Mouse (Mus musculus) mouse embryonic stem cell (cell line): ENCODE measurements around the gene Iscu.

Source experiments
- in situ Hi-C, 2 experiments: fragments of 300-500 bp; cut with MboI; formaldehyde crosslinking; loops; 1 replicate in 1 of 2; 3 replicates in 1 of 2; pipeline ENCODE4 v1.14.3; 2019 to 2020; ENCODE audit warnings: low sequenced_read_pairs in 2 of 2, low pct_unique_long_range_greater_than_20kb in 1 of 2, mixed read lengths in 1 of 2; ENCODE audit not compliant: unreplicated experiment in 1 of 2

Gene Iscu

DNA sequence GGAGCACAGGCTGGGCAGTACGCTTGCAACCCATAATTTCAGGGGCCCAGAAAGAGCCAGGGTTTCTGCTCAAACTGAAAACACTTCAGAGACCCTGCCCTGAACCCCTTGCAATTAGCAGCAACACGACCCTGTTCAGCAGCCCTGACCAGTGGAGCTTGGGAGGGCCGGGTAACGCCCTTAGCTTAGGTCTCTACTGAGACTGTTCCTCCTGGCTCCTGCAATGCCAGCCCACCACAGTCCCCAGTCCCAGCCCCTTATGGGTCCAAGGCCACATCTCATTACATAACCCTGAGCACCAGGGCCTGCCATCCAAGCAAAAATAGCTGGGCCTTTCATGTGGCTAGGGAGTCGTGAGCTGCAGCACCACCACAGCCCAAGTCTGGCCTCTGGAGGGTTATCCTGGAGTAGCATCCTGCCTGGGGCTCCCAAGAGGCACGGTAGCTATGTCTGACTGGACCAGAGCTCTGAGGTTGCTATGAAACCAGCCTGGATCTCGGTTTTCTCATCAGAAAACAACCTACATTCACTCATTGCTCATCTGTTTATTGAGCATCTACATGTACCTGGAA lies 31.9 kb downstream of the Iscu start:
- in situ Hi-C loops: no loop called here

DNA sequence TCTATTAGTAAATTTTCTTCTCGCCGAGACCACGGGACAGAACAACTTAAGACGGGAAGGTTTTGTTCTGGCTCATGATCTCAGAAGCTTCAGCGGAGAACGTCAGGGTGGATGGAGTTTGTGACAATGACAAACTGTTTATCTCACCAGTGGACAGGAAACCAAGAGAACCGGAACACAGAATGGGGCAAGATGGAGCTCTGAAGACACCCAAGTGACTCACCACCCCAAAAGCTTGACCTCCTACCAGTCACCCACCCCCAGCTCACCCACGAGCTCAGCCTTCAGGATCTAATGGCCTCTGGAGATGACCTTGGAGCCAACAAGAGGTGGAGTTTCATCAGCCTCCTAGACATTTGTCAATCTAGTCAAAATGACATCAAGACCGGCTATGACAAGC lies 32.8 kb downstream of the Iscu start:
- in situ Hi-C loops: no loop called here

DNA sequence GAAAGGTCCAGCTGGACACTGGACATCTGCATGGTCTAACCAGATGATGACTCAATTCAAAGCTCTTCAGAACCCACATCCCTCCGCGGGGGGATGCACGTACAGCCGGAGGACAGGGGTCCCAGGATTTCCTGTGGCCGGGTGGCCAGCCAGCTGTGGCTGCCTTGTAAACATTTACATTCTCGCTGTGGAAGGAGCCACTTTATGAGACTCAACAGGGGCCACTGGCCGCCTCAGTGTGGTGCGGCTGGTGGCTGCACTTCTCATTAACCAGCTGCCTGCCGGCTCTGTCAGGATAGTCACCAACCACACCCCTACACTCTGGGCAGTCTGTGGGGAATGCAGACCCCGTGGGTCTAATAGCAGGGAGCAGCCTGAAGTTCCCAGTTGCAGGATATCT lies 33.9 kb downstream of the Iscu start:
- in situ Hi-C loops: no loop called here

DNA sequence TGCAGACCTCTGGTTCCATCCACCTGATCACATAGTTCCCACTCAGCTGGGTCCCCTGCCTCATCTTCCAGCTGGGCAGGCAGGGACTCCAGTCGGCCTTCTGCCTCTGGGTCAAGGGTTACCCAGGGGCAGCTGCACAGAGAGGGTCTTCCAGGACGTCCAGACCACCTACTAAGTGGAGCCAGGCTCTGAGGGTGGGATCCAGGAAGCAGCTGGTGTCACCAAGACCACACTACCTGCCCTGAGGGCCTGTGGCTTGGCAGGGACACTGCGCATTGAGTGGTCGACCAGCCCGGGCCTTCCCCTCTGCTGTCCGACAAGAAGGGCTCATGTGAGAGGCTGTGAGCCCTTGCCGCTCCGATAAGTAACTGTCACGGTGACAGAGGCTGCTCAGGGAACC lies 35.2 kb downstream of the Iscu start:
- in situ Hi-C loops: no loop called here

DNA sequence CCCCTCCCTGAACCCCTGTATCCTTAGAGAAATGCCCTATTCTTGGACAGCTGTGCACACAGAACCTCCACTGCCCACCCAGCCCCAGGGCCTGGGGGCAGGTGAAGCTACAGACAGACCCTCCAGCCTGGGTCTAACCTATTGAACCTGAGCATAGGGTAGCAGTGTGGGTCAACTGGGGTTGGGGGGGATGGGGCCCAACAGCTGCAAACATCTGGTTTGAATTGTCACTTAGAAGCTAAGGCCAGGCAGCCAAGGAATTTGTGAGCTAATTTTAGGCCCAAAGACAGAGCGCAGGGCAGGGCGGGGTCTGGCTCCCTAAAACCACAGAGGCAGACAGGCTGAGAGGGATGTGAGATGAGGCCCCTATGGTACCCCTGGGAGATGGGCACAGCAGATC lies 35.6 kb downstream of the Iscu start:
- in situ Hi-C loops: no loop called here

DNA sequence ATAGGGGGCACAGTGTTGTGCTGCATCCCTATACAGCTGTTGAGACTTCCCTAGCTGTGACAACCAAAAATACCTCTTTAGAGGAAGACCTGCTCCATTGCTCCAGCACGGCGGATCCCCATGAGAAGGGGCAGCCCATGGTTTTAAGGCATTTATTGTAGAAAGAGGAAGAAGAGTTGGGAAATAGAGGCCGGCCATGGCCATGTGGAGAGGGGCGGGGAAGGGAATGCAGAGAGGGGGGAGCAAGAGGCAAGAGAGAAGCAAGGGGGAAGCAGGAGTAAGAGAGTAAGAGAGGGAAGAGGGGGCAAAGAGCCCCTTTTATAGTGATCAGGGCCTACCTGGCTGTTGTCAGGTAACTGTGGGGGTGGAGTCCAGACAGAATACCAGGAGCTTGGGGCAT lies 37.6 kb downstream of the Iscu start:
- in situ Hi-C loops: loop anchor here (5.0 to 10.0 kb wide), 2 partner anchors 33 to 75 kb away; partner anchors contain the start of gene Ficd (in 1 of the 2)

DNA sequence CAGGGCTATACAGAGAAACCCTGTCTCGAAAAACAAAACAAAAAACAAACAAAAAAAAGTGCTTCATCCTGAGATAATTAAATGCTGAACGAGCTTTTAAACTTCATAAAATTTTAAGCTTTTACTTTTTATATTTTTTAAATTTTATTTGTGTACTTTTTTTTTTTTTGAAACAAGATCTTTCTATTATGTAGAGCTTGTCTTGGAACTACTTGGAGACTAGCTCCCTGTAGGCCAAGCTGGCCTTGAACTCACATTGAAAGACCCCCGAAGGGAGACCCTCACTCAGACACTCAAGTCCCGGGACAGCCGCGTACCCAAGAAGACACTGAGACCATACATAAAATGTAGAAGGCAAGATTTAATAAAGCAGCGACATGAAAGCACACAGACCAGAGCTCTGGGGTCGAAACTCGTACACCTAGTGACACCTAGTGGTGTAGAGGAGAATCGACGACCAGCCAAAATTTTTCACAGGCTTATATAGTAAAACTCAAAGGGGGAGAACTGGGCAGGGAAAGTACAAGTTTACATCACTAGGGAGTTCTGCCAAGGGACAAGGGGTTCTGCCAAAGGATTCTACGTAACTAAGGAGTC lies 39.4 kb downstream of the Iscu start:
- in situ Hi-C loops: loop anchor here (5.0 to 10.0 kb wide), 2 partner anchors 35 to 77 kb away; partner anchors contain the start of gene Ficd (in 1 of the 2)

DNA sequence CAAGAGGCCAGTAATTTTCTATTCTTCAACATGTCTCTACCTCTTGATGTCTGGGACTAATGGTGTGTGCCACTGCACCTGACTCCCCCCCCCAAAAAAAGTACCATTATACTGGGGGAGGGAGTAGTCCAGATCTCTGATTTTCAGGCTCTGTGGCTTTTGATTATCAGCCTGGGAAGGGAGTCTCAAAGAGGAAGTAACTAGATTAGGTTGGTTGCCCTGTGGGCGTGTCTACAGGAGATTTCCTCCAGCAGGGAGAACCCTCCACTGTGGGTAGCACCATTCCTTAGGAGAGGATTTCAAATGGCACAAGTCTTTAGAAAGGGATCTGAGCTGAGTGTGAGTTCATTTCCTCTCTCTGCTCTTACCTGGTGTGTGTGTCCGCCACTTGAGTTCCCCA lies 40.1 kb downstream of the Iscu start:
- in situ Hi-C loops: loop anchor here (5.0 to 10.0 kb wide), 2 partner anchors 35 to 78 kb away; partner anchors contain the start of gene Ficd (in 1 of the 2)

DNA sequence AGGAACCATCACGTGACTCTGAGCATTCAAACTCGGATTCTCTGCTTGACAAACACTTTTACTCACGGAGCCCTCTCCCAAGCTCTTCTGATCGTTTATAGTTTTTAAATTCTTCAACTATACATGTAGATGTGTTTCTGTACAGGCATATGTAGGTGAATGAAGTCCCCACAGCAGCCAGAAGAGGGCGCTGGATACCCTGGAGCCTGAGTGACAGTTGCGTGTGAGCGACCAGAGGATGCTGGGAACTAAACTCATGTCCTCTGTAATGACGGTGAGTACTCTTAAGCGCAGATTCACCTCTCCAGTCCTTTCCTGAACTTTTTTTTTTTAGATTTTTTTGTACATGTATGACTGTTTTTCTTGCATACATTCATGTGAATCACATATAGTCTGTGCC lies 41.1 kb downstream of the Iscu start:
- in situ Hi-C loops: loop anchor here (5.0 to 10.0 kb wide), 2 partner anchors 36 to 79 kb away; partner anchors contain the start of gene Ficd (in 1 of the 2)

DNA sequence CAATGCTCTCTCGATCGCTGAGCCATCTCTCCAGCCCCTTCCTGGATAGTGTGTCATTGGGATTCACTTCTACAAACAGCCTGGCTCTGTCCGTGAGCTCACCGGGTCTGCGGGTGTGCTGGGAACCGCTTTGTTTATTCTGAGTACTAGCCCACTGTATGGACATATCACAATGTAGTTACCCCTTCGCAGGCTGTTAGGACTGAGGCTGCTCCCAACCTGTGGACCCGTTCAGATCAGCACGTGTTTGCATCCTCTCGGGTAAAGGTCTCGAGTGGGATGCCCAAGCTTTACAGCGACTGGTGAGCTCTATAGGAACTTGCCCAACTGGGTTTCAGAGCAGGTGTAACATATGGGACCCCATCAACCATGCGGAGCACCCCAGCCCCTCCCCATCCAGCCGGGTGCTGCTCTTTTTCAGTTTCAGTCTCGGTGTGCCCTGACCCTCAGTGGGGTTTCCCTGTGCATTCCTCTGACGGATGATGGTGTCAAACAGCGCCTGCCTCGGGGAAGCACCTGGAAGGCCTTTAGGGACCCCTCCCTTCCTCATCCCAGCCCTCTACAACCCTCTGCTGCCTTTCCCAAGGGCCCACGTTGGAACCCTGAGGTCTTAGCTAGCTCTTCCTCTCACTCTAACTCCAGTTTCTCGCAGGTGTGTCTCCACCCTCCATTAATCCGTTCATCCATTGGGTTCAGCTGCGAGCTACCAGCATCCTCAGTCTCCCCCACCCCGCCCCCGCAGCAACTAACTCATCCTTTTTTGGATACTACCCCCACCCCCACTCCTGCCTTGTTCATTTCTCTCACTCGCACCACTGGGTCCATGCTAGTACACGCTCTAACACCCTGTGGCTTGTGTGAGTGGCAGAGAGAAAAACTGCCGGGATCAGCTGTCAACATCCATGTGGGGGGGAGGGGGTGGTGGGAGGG lies 41.8 kb downstream of the Iscu start:
- in situ Hi-C loops: loop anchor here (5.0 to 10.0 kb wide), 2 partner anchors 37 to 80 kb away; partner anchors contain the start of gene Ficd (in 1 of the 2)

DNA sequence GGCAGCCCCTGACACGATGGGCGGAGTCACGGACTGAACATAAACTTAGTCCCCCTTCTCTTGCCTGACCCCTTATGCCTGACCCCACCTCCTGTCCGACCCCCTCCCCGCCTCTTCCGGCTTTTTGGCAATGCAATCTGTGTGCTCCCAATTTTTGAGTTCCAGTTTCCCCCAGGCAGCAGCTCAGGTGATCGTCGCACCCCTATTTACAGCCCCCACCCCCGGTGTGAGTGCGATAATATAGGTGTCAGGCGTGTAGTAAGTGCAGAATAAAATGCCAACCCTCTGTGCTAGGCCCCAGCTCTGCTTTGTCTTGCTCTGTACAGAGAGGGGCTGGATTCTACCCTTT lies 42.5 kb downstream of the Iscu start:
- in situ Hi-C loops: loop anchor here in 1 of 2 experiments (10.0 kb wide), 1 partner anchor 80 kb away; the partner anchor contains the start of gene Ficd

DNA sequence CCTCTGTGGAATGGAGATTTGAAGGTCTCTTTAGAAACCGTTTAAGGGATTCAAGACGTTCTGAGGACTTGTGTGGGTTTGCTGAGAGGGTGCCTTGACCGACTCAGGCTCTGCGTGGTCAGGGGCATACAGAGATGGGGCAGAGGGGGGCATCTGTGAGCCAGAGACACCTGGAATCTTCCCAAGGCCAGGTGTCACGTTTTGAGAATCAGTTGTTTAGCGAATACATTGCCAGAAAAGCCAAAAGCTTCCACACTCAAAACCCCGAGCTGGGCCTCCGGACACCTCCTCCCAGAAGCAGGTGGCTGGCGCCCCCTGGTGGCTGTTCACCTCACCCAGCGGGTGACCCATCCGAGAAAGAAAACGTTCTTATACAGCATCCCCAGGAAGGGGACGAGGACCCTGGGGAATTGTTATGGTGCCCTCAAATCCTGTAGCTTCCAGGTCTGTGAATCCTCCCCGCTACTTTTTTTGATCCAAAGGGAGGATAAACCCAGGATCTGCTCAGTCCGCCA lies 43.1 kb downstream of the Iscu start:
- in situ Hi-C loops: loop anchor here in 1 of 2 experiments (10.0 kb wide), 1 partner anchor 81 kb away; the partner anchor contains the start of gene Ficd

DNA sequence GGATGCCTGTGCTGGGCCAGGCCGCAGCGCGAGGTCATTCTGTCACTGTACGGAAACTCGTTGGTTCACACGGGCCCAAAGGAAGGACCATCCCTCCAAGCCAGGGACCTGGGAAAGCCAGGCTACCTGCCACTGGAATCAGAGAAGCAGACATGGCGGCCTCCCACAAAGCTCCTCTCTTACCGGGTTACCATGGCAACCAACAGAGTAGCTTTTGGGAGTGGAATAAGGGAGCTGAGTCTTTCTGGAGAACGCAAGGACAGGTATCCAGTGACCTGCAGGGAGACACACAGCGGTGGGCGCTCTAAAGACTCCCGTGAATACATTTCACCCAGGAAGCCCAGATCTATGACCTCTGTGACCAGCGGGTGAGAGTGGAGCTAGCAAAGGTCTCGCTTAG lies 46.0 kb downstream of the Iscu start:
- in situ Hi-C loops: loop anchor here in 1 of 2 experiments (10.0 kb wide), 1 partner anchor 84 kb away; the partner anchor contains the start of gene Ficd

DNA sequence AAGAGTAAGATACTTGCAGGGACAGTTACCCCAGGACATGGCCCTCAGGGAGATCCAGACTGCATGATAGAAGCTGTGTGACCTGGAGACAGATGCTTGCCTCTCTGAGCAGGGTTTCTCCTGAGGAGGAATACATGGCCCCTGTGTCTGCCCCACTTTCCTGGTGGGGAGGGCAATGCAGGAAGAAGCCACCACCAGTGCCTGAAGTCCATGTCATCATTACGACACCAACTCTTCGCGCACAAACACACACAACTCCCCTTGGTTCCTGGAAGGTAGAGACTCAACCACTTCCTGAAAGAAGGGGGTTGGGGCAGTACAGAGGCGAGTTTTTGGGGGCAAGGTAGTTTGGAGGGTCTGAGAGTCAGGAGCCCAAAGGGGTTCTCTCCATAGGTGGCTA lies 51.7 kb downstream of the Iscu start:
- in situ Hi-C loops: no loop called here

DNA sequence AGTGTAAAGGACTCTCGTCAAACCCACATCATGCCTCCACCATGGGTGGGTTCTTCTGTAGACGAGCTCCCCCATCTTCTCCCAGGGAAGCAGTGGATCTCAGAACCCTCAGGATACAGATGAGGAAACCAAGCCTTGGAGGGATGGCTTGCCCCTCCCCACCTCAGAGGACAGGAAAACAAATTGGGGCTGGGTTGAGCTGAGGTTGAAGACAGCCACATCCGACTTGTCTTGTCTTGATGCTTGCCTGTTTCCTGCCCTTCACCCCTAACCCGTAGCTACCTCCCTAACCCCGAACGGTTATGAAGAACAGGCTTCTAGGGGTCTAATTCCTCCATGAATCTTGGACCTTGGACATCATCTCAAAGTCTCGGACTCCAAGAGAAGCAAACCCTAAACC lies 53.0 kb downstream of the Iscu start:
- in situ Hi-C loops: no loop called here

DNA sequence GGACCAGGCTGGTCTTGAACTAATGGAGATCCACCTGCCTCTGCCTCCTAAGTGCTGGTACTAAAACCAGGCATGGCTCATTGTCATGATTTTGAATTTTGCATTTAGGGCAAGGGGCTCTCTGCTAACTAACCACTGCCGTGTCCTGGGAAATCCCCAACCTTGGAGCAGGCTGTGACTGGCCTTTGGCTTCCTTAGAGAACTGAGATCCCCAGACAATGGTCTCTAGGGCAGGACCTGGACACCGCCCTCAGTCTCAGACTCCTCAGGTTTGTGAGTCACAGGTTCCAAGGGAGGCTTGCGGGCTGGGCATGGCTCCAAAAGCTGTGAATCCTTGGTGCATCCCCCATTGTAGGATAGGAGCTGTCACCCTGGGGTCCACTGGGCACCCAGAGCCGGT lies 54.1 kb downstream of the Iscu start:
- in situ Hi-C loops: no loop called here
